Comparison of ENCODE assay signal across 22 mouse cellular contexts in genomic region chr17:31042751-31043150, GRCm38 (mm10). TPM values are rescaled to one million over a fixed set of nuclear protein-coding genes. Genes with fewer than 3 reads are reported as not detected.
A peak's percentile ranks its signal among the peaks of the same experiment; 100 is the strongest.
DNase-seq lines count a peak whose midpoint lies in the region; ATAC-seq and TF ChIP-seq lines count a peak whose summit lies in the region.
"Had no signal": no experiment of that assay in that cellular context is flagged by ENCODE, and none has a peak within 500 bp of the region (broad histone marks: within the 10 kb centered on the region; RNA-seq: fewer than 3 reads in every experiment).

No protein-coding gene starts in this region.

- no peaks in the 10 kb centered on the region for H3K4me1 ChIP-seq in heart, postnatal 0 days (ENCODE audit: control insufficient read depth, insufficient read depth)
- no peaks in the 10 kb centered on the region for H3K4me1 ChIP-seq in midbrain, embryonic 14.5 days (ENCODE audit: control insufficient read depth, insufficient read depth, low read length)
- no peaks in the 10 kb centered on the region for H3K4me1 ChIP-seq in midbrain, embryonic 15.5 days
- H3K4me1 ChIP-seq in forebrain, postnatal 0 days (ENCODE audit: insufficient read depth) = no peaks in the 10 kb centered on the region
- H3K4me1 ChIP-seq: forebrain, embryonic 13.5 days; forebrain, embryonic 15.5 days had no signal

- no peak overlapping the region for H3K27ac ChIP-seq in heart, postnatal 0 days (ENCODE audit: low read depth)
- H3K27ac ChIP-seq in midbrain, embryonic 14.5 days (replicated peaks; ENCODE audit: low read depth, low read length) = no peak overlapping the region
- no peak overlapping the region for H3K27ac ChIP-seq in midbrain, embryonic 15.5 days
- H3K27ac ChIP-seq in forebrain, postnatal 0 days (ENCODE audit: low read depth, low read length) = no peak overlapping the region
- H3K27ac ChIP-seq: embryonic facial prominence, embryonic 10.5 days; embryonic facial prominence, embryonic 12.5 days; forebrain, embryonic 13.5 days; forebrain, embryonic 15.5 days had no signal

- ATAC-seq in heart, postnatal 0 days (ENCODE audit: insufficient read depth, low read depth) = peak; percentile 16; the same call in 1 of the 2 replicates
- ATAC-seq in midbrain, embryonic 14.5 days (ENCODE audit: low FRiP score, low TSS enrichment) = no peak
- no peak for ATAC-seq in midbrain, embryonic 15.5 days (replicated peaks)
- no peak for ATAC-seq in forebrain, postnatal 0 days
- ATAC-seq: CD4-positive, CD25-positive, alpha-beta regulatory T cell, adult 4 months; forebrain, embryonic 13.5 days; forebrain, embryonic 15.5 days had no signal

- TF ChIP-seq EP300 in heart, postnatal 0 days (IDR thresholded peaks at IDR 0.05; ENCODE audit: low read depth) = no peak

- WGBS in heart, postnatal 0 days = 63% methylated on average over 2 of the region's 2 CpGs
- WGBS in midbrain, embryonic 14.5 days = 77% methylated on average over 2 of the region's 2 CpGs
- 55% methylated on average over 2 of the region's 2 CpGs for WGBS in midbrain, embryonic 15.5 days
- WGBS in forebrain, postnatal 0 days = 44% methylated on average over 2 of the region's 2 CpGs

- H3K4me3 ChIP-seq in heart, postnatal 0 days (ENCODE audit: low read depth, low read length) = no peak overlapping the region
- no peak overlapping the region for H3K4me3 ChIP-seq in midbrain, embryonic 14.5 days (replicated peaks; ENCODE audit: low read depth, low read length)
- H3K4me3 ChIP-seq in midbrain, embryonic 15.5 days = no peak overlapping the region
- no peak overlapping the region for H3K4me3 ChIP-seq in forebrain, postnatal 0 days (ENCODE audit: low read depth, low read length)
- H3K4me3 ChIP-seq: embryonic facial prominence, embryonic 10.5 days; embryonic facial prominence, embryonic 12.5 days; forebrain, embryonic 13.5 days; forebrain, embryonic 15.5 days had no signal

- no peak overlapping the region for H3K4me2 ChIP-seq in heart, postnatal 0 days (ENCODE audit: low read depth, low read length)
- H3K4me2 ChIP-seq in midbrain, embryonic 14.5 days (ENCODE audit: low read length) = no peak overlapping the region
- no peak overlapping the region for H3K4me2 ChIP-seq in midbrain, embryonic 15.5 days
- no peak overlapping the region for H3K4me2 ChIP-seq in forebrain, postnatal 0 days (ENCODE audit: low read depth)
- H3K4me2 ChIP-seq: embryonic facial prominence, embryonic 12.5 days; forebrain, embryonic 13.5 days; forebrain, embryonic 15.5 days had no signal

- intact Hi-C loops in heart, postnatal 14 days (cut with DNase I) = no loop called here

- no peak for TF ChIP-seq CTCF in heart, postnatal 0 days (IDR thresholded peaks at IDR 0.05; ENCODE audit: low read depth)
- TF ChIP-seq CTCF in forebrain, postnatal 0 days (IDR thresholded peaks at IDR 0.05; ENCODE audit: low read depth) = no peak

- no peaks in the 10 kb centered on the region for H3K36me3 ChIP-seq in heart, postnatal 0 days (replicated peaks; ENCODE audit: control insufficient read depth, insufficient read depth, low read length)
- no peaks in the 10 kb centered on the region for H3K36me3 ChIP-seq in midbrain, embryonic 14.5 days (ENCODE audit: control insufficient read depth, insufficient read depth, low read length)
- no peaks in the 10 kb centered on the region for H3K36me3 ChIP-seq in midbrain, embryonic 15.5 days (replicated peaks)
- H3K36me3 ChIP-seq in forebrain, postnatal 0 days (ENCODE audit: insufficient read depth) = no peaks in the 10 kb centered on the region
- H3K36me3 ChIP-seq: embryonic facial prominence, embryonic 10.5 days; embryonic facial prominence, embryonic 12.5 days; forebrain, embryonic 15.5 days; G1E had no signal

- H3K9ac ChIP-seq in heart, postnatal 0 days (replicated peaks; ENCODE audit: low read depth, low read length) = no peak overlapping the region
- no peak overlapping the region for H3K9ac ChIP-seq in midbrain, embryonic 14.5 days (replicated peaks; ENCODE audit: low read length)
- no peak overlapping the region for H3K9ac ChIP-seq in midbrain, embryonic 15.5 days
- H3K9ac ChIP-seq in forebrain, postnatal 0 days = no peak overlapping the region
- H3K9ac ChIP-seq: embryonic facial prominence, embryonic 12.5 days; forebrain, embryonic 13.5 days; forebrain, embryonic 15.5 days had no signal

- DNase-seq in adrenal gland, postnatal 14 days = peak; percentile 26
- DNase-seq in adrenal gland, adult (ENCODE audit: inconsistent age in 2 of 2, low spot score in 1 of 2) = no peak
- DNase-seq in heart, postnatal 0 days (ENCODE audit: low spot score) = no peak
- DNase-seq in heart, postnatal 14 days = no peak
- DNase-seq in midbrain, embryonic 14.5 days = peak; percentile 33
- no peak for DNase-seq in forebrain, postnatal 0 days
- DNase-seq: adrenal gland, adult 2 months; adrenal gland, postnatal 10 days; adrenal gland, postnatal 36 days; B cell, adult 2 months; cerebellum, adult 11-12 months; cerebellum, adult 2 months; cerebellum, adult 9-10 months; cerebellum, postnatal 10 days; cerebellum, postnatal 25 days had no signal

- no peaks in the 10 kb centered on the region for H3K27me3 ChIP-seq in heart, postnatal 0 days (ENCODE audit: control insufficient read depth, insufficient read depth, low read length)
- no peaks in the 10 kb centered on the region for H3K27me3 ChIP-seq in midbrain, embryonic 14.5 days (ENCODE audit: control insufficient read depth, insufficient read depth, low read length)
- no peaks in the 10 kb centered on the region for H3K27me3 ChIP-seq in midbrain, embryonic 15.5 days (replicated peaks)
- no peaks in the 10 kb centered on the region for H3K27me3 ChIP-seq in forebrain, postnatal 0 days (ENCODE audit: insufficient read depth, low read length)
- H3K27me3 ChIP-seq: embryonic facial prominence, embryonic 12.5 days; forebrain, embryonic 13.5 days; forebrain, embryonic 15.5 days had no signal

- no peaks in the 10 kb centered on the region for H3K9me3 ChIP-seq in heart, postnatal 0 days (replicated peaks; ENCODE audit: control insufficient read depth, low read length)
- H3K9me3 ChIP-seq in midbrain, embryonic 14.5 days (ENCODE audit: control insufficient read depth, low read length) = no peaks in the 10 kb centered on the region
- no peaks in the 10 kb centered on the region for H3K9me3 ChIP-seq in midbrain, embryonic 15.5 days
- no peaks in the 10 kb centered on the region for H3K9me3 ChIP-seq in forebrain, postnatal 0 days (ENCODE audit: low read length)
- H3K9me3 ChIP-seq: embryonic facial prominence, embryonic 10.5 days; embryonic facial prominence, embryonic 12.5 days; forebrain, embryonic 13.5 days; forebrain, embryonic 15.5 days had no signal

RNA-seq across cellular contexts. Expression of gene Abcg1, which starts 14.7 kb away (rescaled TPM):
- total RNA-seq in adrenal gland, postnatal 14 days (2021) = 11.7 and 21.9 TPM in 2 replicates
- total RNA-seq in heart, postnatal 0 days (2014; rRNA removed; ENCODE audit: low replicate concordance) = 11.3 and 13.5 TPM in 2 replicates
- polyA plus RNA-seq in heart, postnatal 0 days (2015; fragmentation: Nextera tagmentation; extraction: Ambion mirVana) = 9.6 and 10.1 TPM in 2 replicates
- total RNA-seq in heart, postnatal 14 days (2021) = 10 to 100 TPM; 11.0 to 13.5 TPM
- polyA plus RNA-seq in midbrain, embryonic 14.5 days (2014; fragmentation: Nextera tagmentation; extraction: Ambion mirVana) = 23.1 and 24.7 TPM in 2 replicates
- polyA plus RNA-seq in midbrain, embryonic 15.5 days (2015; fragmentation: Nextera tagmentation; extraction: Ambion mirVana) = 22.6 and 23.8 TPM in 2 replicates
- total RNA-seq in forebrain, postnatal 0 days (2014; rRNA removed) = 16.8 and 24.2 TPM in 2 replicates
- 11.1 and 16.1 TPM in 2 replicates for polyA plus RNA-seq in forebrain, postnatal 0 days (2015; fragmentation: Nextera tagmentation; extraction: Ambion mirVana)
- polyA plus RNA-seq: G1E had no signal

Comparison
In these comparisons a context has a peak if more than half of its experiments do, and no peak if none do; other contexts are left out.
1. DNase-seq: peak in adrenal gland, postnatal 14 days (single experiment) and midbrain, embryonic 14.5 days (single experiment); none in adrenal gland, adult (0 of 2), heart, postnatal 0 days (single experiment), heart, postnatal 14 days (0 of 2) and forebrain, postnatal 0 days (single experiment).